Mouse (Mus musculus) right cerebral cortex, postnatal 10 days (tissue): ENCODE measurements at regions not wholly inside any gene's neighbourhood (a gene's known extent, or its start where the extent isn't known, plus 50 kb on each side); places are given as distances from the start of the nearest gene placed in this dataset.
"Not testable (repeated sequence)": the region's sequence is repeated elsewhere in the genome, so short reads cannot be mapped to it uniquely, and the experiment has no call there.

Experiments
- DNase-seq, 2 experiments: peaks; one replicate each; pipeline ENCODE4 v3.0.0; 2021; ENCODE audit warnings: low spot score in 2 of 2

DNA sequence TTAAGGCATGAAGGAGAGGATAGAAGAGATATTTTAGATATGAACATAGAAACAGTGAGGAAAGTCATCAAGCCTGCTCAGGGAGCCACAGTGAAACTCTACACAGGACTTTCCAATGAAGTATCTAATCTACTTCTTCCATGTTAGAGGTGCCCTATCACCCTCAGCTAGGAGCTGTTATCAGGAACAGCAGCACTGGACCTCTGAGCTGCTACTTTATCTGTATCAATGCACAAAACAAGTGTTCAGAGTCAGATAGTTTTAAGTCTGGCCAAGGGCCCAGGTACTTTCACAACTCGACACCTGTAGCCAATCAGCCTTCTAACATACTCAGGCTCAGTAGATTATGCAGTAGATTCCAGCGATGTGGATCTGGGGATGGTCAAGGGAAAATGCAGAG, 210.7 kb upstream of the Grid2 start:
- no peak for DNase-seq

DNA sequence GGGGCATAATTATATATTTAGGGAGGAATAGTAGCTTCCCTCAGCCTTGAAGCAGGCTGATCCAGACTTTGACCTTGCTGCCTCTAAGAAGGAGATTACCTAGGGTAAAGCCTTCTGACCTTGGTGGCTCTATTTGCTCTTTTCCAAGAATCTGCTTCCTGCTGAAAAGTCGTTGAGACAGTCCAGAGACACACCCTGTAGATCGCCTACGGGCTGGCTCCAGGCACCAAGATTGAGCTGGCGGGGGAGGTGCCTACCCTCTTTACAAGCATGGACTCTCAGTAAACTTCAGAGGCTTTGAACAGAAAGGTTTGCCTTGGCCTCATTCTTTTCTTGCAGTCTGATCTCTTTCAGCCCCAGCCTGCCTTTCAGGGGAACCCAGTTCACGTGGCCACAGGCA, 191.1 kb upstream of the Grid2 start:
- DNase-seq, result not testable (repeated sequence)

DNA sequence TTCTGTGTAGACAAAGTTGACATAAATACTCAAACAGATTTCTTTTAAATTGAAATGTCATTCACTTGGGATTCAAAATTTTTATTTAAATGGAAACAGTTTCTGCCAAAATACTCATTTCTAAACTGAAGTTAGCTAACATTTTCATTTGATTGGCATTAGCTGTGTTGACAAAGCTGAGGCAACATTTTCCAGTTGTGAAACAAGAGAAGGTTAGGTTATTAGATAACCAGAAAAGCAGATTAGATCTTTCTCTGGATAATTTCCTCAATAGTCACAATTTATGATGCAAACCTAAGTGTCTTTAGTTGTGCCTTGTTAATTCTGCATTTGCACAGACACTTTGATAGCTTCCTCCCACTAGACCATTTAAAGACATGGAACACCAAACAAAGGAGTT, 167.5 kb upstream of the Grid2 start:
- no peak for DNase-seq

DNA sequence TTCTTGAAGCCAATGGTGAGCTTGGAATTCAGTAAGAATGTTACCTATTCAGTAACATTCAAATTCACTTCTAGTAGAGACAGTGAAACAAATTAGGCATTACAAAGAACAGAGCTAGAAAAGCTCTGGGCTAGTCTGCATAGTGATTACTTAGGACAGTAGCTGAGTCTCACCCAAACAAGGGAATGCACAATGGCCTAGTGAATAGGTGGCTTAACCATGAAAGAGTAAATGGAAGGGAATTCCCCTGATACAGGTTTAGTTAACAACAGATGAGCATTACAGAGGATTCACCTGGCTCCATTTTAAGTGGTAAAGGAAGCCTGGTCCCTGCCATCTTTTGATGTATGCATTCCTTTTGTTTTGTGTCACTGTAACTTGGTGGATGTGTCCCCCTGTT, 126.8 kb upstream of the Grid2 start:
- not testable (repeated sequence) for DNase-seq

DNA sequence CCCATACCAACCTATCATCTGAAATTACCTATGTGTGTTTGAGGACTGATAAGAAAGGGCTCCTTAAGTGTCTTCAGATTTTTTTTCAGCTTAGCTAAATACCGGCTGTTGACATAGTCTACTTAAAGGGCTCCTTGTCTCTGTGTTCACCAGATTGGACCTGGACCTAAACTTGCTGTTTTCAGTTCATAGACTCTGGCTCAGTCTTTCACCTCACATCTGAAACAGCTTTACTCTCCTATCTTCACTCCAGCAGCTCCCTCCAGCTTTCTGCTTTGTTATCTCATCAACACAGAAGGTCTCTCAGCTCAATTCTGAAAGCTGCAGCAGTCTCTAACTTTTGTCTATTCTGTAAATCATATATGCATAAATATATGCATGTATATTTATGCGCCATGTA, 106.4 kb upstream of the Grid2 start:
- no peak for DNase-seq

DNA sequence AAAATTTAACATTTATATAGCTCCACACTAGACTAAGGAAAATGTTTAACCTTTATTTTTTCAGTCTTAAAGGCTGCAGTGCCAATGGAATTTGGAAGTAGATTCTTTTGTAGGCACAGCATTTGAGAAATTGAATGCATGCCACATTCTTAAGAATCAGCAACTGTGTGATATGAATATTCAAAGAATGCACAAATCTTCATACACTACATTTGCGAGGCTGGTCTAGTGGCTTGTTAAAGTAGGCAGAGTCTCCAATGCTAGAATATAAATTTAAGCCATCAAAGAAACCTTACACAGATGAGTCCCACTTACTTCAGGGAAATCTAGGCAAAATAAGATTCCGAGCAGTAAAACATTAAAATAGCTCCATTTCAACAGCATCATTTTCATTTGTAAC, 75.5 kb upstream of the Grid2 start:
- peak; percentile 20 to 38 for DNase-seq
